Mouse (Mus musculus) E14TG2a.4 (cell line): ENCODE results near the gene Cd82.

Source experiments
- CTCF ChIP-seq: conservative IDR thresholded peaks from 2 replicates; pipeline ENCODE4 v1.5.1; 2014; ENCODE audit warnings: low read length
- NANOG ChIP-seq: IDR thresholded peaks from 2 replicates; pipeline ENCODE4 v1.6.1; 2014; ENCODE audit warnings: borderline replicate concordance, low read length, mixed read lengths
- POU5F1 ChIP-seq: IDR thresholded peaks from 2 replicates; pipeline ENCODE4 v1.6.1; 2014; ENCODE audit warnings: low read length, borderline replicate concordance

- TF ChIP-seq CTCF (no peak), NANOG (no peak), POU5F1 (no peak)
These were observed 19.8 kb downstream of the Cd82 start for GRCm38 (mm10) chr2:93443106-93443505.
